Mouse (Mus musculus): ENCODE measurements around the gene Cacng2.
A peak's percentile ranks its signal among the peaks of the same experiment; 100 is the strongest.
"Not testable (repeated sequence)": the region's sequence is repeated elsewhere in the genome, so short reads cannot be mapped to it uniquely, and the experiment has no call there.

Cacng2 gene

GRCm38 (mm10) chr15:78008206-78008605 lies 111.6 kb downstream of the Cacng2 start:
- not testable (repeated sequence) for DNase-seq (ENCODE audit: low spot score)

GRCm38 (mm10) chr15:78003929-78004328 lies 115.9 kb downstream of the Cacng2 start:
- no peak for DNase-seq (ENCODE audit: low spot score)

- DNase-seq (ENCODE audit: low spot score), result no peak
These were observed 118.4 kb downstream of the Cacng2 start for GRCm38 (mm10) chr15:78001400-78001799.

- no peak for DNase-seq (ENCODE audit: low spot score)
These were observed 131.3 kb downstream of the Cacng2 start for GRCm38 (mm10) chr15:77988541-77988940.

- DNase-seq (ENCODE audit: low spot score), result no peak
These were observed 136.4 kb downstream of the Cacng2 start for GRCm38 (mm10) chr15:77983391-77983790.

- peak; percentile 81 for DNase-seq (ENCODE audit: low spot score)
These were observed 137.5 kb downstream of the Cacng2 start for GRCm38 (mm10) chr15:77982195-77982939.

- no peak for DNase-seq (ENCODE audit: low spot score)
These were observed 138.6 kb downstream of the Cacng2 start for GRCm38 (mm10) chr15:77981181-77981680.

- no peak for DNase-seq (ENCODE audit: low spot score)
These were observed 140.4 kb downstream of the Cacng2 start for GRCm38 (mm10) chr15:77979427-77979865.

GRCm38 (mm10) chr15:77977663-77978062 lies 142.2 kb downstream of the Cacng2 start:
- no peak for DNase-seq (ENCODE audit: low spot score)

GRCm38 (mm10) chr15:77974165-77974841 lies 145.5 kb downstream of the Cacng2 start:
- DNase-seq (ENCODE audit: low spot score), result no peak

GRCm38 (mm10) chr15:77970470-77971292 lies 149.1 kb downstream of the Cacng2 start, which contains the start of gene Eif3d:
Eif3d (minus strand) TSS chr15:77970813.
- DNase-seq (ENCODE audit: low spot score), result peak; percentile 99

GRCm38 (mm10) chr15:77969940-77970469 lies 149.8 kb downstream of the Cacng2 start:
- no peak for DNase-seq (ENCODE audit: low spot score)

- DNase-seq (ENCODE audit: low spot score), result no peak
These were observed 154.7 kb downstream of the Cacng2 start for GRCm38 (mm10) chr15:77965117-77965528.

- no peak for DNase-seq (ENCODE audit: low spot score)
These were observed 157.4 kb downstream of the Cacng2 start for GRCm38 (mm10) chr15:77962447-77962846.

- DNase-seq (ENCODE audit: low spot score), result no peak
These were observed 159.1 kb downstream of the Cacng2 start for GRCm38 (mm10) chr15:77960693-77961092.

GRCm38 (mm10) chr15:77958071-77958470 lies 161.8 kb downstream of the Cacng2 start:
- no peak for DNase-seq (ENCODE audit: low spot score)

- DNase-seq (ENCODE audit: low spot score), result no peak
These were observed 162.2 kb downstream of the Cacng2 start for GRCm38 (mm10) chr15:77957625-77958024.

- DNase-seq (ENCODE audit: low spot score), result peak; percentile 86
These were observed 163.4 kb downstream of the Cacng2 start, which contains the start of gene Foxred2 for GRCm38 (mm10) chr15:77956404-77956901. Foxred2 (minus strand) TSS chr15:77956722.

- DNase-seq (ENCODE audit: low spot score), result no peak
These were observed 164.1 kb downstream of the Cacng2 start for GRCm38 (mm10) chr15:77955440-77956403.

GRCm38 (mm10) chr15:77954362-77954761 lies 165.5 kb downstream of the Cacng2 start:
- DNase-seq (ENCODE audit: low spot score), result no peak
